Mouse (Mus musculus) right cerebral cortex, adult 18-20 months (tissue): ENCODE results near the gene Aip.
A peak's percentile ranks its signal among the peaks of the same experiment; 100 is the strongest.

ENCODE experiments used
- DNase-seq: peaks from one replicate; pipeline ENCODE4 v3.0.0; 2022; ENCODE audit warnings: mixed read lengths

Aip gene

GRCm38 (mm10) chr19:4125741-4126696 lies at the start of gene Aip:
Gene Aip, minus strand, starts transcription at chr19:4125858.
- peak; percentile 99 for DNase-seq

GRCm38 (mm10) chr19:4172925-4173324 lies 47.3 kb upstream of the Aip start:
- no peak for DNase-seq

- DNase-seq: no peak
Observed at GRCm38 (mm10) chr19:4171393-4172290, 46.0 kb upstream of the Aip start.

GRCm38 (mm10) chr19:4170723-4171392 lies 45.2 kb upstream of the Aip start:
- DNase-seq: no peak

- no peak for DNase-seq
Observed at GRCm38 (mm10) chr19:4169810-4170209, 44.2 kb upstream of the Aip start.

GRCm38 (mm10) chr19:4169378-4169784 lies 43.7 kb upstream of the Aip start:
- DNase-seq: peak; percentile 100

- DNase-seq: no peak
Observed at GRCm38 (mm10) chr19:4166678-4167476, 41.2 kb upstream of the Aip start.

- no peak for DNase-seq
Observed at GRCm38 (mm10) chr19:4164721-4165120, 39.1 kb upstream of the Aip start.

- DNase-seq: no peak
Observed at GRCm38 (mm10) chr19:4164100-4164499, 38.4 kb upstream of the Aip start.

- no peak for DNase-seq
Observed at GRCm38 (mm10) chr19:4163543-4163887, 37.9 kb upstream of the Aip start.

GRCm38 (mm10) chr19:4162646-4163542 lies 37.2 kb upstream of the Aip start, which contains the start of gene Rps6kb2:
Gene Rps6kb2, minus strand, starts transcription at chr19:4163354.
- peak; percentile 98 for DNase-seq

- no peak for DNase-seq
Observed at GRCm38 (mm10) chr19:4159049-4159448, 33.4 kb upstream of the Aip start.

- DNase-seq: no peak
Observed at GRCm38 (mm10) chr19:4156771-4157170, 31.1 kb upstream of the Aip start.

- no peak for DNase-seq
Observed at GRCm38 (mm10) chr19:4156073-4156579, 30.5 kb upstream of the Aip start.

GRCm38 (mm10) chr19:4155223-4156072 lies 29.8 kb upstream of the Aip start:
- DNase-seq: no peak

GRCm38 (mm10) chr19:4154437-4155222 lies 29.0 kb upstream of the Aip start:
- DNase-seq: no peak

- no peak for DNase-seq
Observed at GRCm38 (mm10) chr19:4153232-4153654, 27.6 kb upstream of the Aip start, which contains the start of gene Ptprcap. Gene Ptprcap, plus strand, starts transcription at chr19:4153604.

GRCm38 (mm10) chr19:4152445-4153231 lies 27.0 kb upstream of the Aip start:
- DNase-seq: no peak
